Mouse (Mus musculus) hindbrain, embryonic 14.5 days (tissue): ENCODE data around the gene Suds3. TPM values are rescaled to one million over a fixed set of nuclear protein-coding genes. Genes with fewer than 3 reads are reported as not detected.

Source experiments
- ATAC-seq: fragments of 200-750 bp; cut with Nextera tagmentation; 2 replicates; pipeline ENCODE4 v1.8.0; 2017; ENCODE audit warnings: moderate number of reproducible peaks, mild to moderate bottlenecking, moderate TSS enrichment, moderate library complexity; ENCODE audit not compliant: low FRiP score
- DNase-seq: peaks from one replicate; pipeline ENCODE4 v3.0.0-alpha.2; 2015; ENCODE audit warnings: low spot score
- H3K27ac ChIP-seq: fragments of 300-500 bp; sonication (generic); 2 replicates; pipeline ENCODE4 v1.5.1; 2014; ENCODE audit warnings: mild to moderate bottlenecking, moderate library complexity
- H3K27me3 ChIP-seq: fragments of 300-500 bp; sonication (generic); 2 replicates; pipeline ENCODE4 v1.6.1; 2014; ENCODE audit warnings: mild to moderate bottlenecking, low read length, mixed read lengths; ENCODE audit not compliant: control insufficient read depth, insufficient read depth
- H3K36me3 ChIP-seq: fragments of 300-500 bp; sonication (generic); replicated peaks from 2 replicates; pipeline ENCODE4 v1.6.1; 2014; ENCODE audit not compliant: control insufficient read depth, insufficient read depth
- H3K4me1 ChIP-seq: fragments of 300-500 bp; sonication (generic); replicated peaks from 2 replicates; pipeline ENCODE4 v1.6.1; 2014; ENCODE audit warnings: antibody characterized with exemption, low read length, mixed read lengths; ENCODE audit not compliant: control insufficient read depth, insufficient read depth
- H3K4me2 ChIP-seq: fragments of 300-500 bp; sonication (generic); replicated peaks from 2 replicates; pipeline ENCODE4 v1.6.1; 2014; ENCODE audit warnings: mild to moderate bottlenecking, moderate library complexity
- H3K4me3 ChIP-seq: fragments of 300-500 bp; sonication (generic); replicated peaks from 2 replicates; pipeline ENCODE4 v1.5.1; 2014; ENCODE audit warnings: mild to moderate bottlenecking, low read length
- H3K9ac ChIP-seq: fragments of 300-500 bp; sonication (generic); 2 replicates; pipeline ENCODE4 v1.6.1; 2014
- H3K9me3 ChIP-seq: fragments of 300-500 bp; sonication (generic); 2 replicates; pipeline ENCODE4 v1.6.1; 2016; ENCODE audit warnings: low read length; ENCODE audit not compliant: control insufficient read depth
- WGBS: fragments of 180-500 bp; shearing (Covaris S2); extraction: QIAGEN DNeasy Blood & Tissue Kit; methylation state at CpG from one replicate; pipeline ENCODE4 v1.1.7; 2014; 5-methylcytosine and 5-hydroxymethylcytosine counted together
- polyA plus RNA-seq: library from polyadenylated mRNA; unstranded; fragments of >200 nt; fragmentation: Nextera tagmentation; extraction: Ambion mirVana; gene quantifications from 2 replicates; pipeline ENCODE4 v1.2.1, GENCODE M21; 2014

The Suds3 gene
- polyA plus RNA-seq, 1 experiment from 2014 or later = 52.8 TPM

DNA sequence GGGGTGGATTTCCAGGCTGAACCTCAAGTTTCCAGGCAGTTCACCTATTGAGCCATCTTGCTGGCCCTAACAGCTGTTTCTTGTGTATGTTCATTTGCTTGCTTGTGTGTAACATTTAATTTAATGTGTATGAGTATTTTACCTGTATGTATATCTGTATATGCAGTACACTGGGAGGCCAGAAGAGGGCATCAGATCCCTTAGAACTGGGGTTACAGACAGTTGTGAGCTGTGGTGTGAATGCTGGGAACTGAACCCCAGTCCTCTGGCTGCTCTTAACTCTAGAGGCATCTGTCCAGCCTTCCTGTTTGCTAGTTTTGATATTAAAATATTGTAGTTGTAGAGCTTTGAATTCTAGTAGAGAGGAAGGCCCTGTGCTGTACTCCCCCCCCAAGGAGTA lies 37.0 kb upstream of the Suds3 start:
- H3K36me3 ChIP-seq = no peaks in the 10 kb centered on the region
- H3K4me1 ChIP-seq = no peaks in the 10 kb centered on the region
- no peak for DNase-seq
- H3K27me3 ChIP-seq = no peaks in the 10 kb centered on the region
- no peak overlapping the region for H3K4me3 ChIP-seq
- no peak overlapping the region for H3K4me2 ChIP-seq
- no peak overlapping the region for H3K9ac ChIP-seq
- no peak overlapping the region for H3K27ac ChIP-seq
- ATAC-seq = no peak
- H3K9me3 ChIP-seq = no peaks in the 10 kb centered on the region

DNA sequence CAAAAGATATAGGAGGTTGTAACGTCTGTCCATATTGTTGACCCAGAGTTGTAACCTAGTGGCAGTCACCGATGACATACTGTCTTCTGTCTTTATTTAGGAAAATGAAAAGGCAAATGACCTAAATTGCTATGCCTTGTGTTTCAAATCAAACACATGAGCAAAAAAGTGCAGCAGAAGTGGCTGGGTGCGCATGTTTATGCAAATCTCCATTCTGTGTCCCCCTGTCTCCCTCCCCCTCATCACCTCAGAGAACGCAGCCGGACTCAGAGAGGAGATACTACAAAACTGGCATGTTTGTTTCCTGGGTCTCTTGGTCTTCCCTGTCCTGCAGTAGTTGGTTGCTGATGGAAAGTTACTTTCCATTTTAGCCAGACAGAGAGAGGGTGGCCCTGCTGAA lies 34.2 kb upstream of the Suds3 start:
- 89% methylated on average over 5 of the region's 5 CpGs for WGBS
- Histone ChIP-seq H3K9me3 (no peaks in the 10 kb centered on the region), H3K4me1 (no peaks in the 10 kb centered on the region), H3K36me3 (no peaks in the 10 kb centered on the region), H3K9ac (no peak overlapping the region), H3K4me2 (no peak overlapping the region), H3K27ac (no peak overlapping the region), H3K27me3 (no peaks in the 10 kb centered on the region), H3K4me3 (no peak overlapping the region)
- DNase-seq (no peak), ATAC-seq (no peak)

DNA sequence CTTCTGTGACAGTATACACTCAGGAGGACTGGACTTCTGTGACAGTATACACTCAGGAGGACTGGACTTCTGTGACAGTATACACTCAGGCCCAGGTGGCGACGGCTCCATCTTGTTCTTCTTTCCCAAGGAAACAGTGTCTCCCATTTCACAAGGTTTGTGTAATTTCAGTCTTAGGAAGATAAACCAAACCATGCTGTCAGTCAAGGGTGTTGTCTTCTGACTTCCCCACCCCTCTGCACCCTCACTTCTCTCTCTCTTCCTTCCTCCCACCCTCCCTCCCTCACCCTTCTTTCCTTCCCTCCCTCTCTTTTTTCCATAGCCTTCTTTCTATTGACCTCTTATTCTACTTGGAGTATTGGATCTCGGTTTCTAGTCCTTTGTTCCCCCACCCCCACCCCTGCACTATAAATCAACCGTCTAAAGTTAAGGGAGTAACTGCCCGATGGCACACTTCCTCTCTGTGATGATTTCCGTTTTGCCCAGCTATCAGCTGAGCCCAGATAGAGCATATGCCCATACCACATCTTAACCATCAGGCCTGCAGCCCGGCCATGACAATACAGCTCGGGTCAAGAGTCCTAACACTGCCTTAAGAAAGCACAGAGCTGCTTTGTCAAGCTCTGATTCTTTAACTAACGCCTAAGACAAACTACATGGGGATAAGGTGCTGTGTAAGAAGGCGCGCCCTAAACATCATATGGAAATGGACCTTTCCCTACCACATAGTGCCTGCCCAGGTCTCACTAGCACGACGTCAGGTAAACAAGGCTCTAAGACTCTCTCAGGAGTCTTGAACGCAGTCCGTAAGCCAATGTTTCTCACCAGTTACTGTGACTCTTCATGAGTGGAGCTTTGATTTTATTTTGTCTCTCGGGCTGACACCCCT lies 33.4 kb upstream of the Suds3 start:
- Histone ChIP-seq H3K4me1 (no peaks in the 10 kb centered on the region), H3K36me3 (no peaks in the 10 kb centered on the region), H3K27me3 (no peaks in the 10 kb centered on the region), H3K27ac (no peak overlapping the region), H3K4me2 (no peak overlapping the region), H3K9me3 (no peaks in the 10 kb centered on the region), H3K9ac (no peak overlapping the region), H3K4me3 (no peak overlapping the region)
- DNase-seq (no peak), ATAC-seq (no peak)
- 80% methylated on average over 16 of the region's 16 CpGs for WGBS

DNA sequence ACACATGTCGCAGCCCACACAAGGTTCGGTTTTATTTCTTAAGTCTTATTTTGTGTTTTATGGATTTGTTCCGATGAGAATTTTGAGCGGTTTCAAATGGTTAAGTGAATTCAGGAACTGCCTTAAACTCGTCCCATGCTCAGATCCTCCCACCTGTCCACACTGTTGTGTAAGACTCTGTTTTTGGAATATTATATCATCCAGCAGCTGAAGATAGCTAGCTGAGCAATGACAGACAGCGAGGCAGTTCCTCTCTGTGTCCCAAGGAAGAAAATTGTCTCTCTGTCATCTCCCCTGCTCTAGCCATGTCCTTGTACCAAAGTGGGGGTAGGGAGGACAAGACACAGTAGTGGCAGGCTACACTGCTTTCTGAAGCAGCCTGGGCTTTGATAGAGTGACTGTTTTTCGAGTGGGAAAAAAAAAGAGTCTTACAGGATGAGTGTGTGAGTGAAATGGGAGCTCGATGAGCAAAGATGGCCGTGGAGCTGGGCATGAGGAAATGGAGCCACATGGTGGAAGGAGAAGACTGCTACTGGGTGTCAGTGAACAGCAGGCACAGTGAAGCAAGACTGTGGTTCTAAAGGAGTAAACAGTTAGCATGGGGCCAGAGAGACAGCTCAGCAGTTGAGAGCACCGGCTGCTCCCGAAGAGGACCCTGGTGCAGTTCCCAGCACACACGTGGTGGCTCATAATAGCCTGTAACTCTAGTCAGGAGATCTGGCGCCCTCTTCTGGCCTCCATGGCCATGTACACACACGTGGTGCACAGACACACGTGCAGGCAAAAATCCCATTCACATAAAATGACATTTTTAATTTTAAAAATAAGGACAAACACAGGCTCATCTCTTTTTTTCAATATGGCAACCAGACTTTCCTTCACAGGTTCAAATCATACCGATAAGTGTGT lies 31.5 kb upstream of the Suds3 start:
- Histone ChIP-seq H3K4me2 (no peak overlapping the region), H3K4me3 (no peak overlapping the region), H3K27ac (no peak overlapping the region), H3K9me3 (no peaks in the 10 kb centered on the region), H3K4me1 (no peaks in the 10 kb centered on the region), H3K27me3 (no peaks in the 10 kb centered on the region), H3K9ac (no peak overlapping the region), H3K36me3 (no peaks in the 10 kb centered on the region)
- ATAC-seq (no peak), DNase-seq (no peak)
- 92% methylated on average over 16 of the region's 16 CpGs for WGBS

DNA sequence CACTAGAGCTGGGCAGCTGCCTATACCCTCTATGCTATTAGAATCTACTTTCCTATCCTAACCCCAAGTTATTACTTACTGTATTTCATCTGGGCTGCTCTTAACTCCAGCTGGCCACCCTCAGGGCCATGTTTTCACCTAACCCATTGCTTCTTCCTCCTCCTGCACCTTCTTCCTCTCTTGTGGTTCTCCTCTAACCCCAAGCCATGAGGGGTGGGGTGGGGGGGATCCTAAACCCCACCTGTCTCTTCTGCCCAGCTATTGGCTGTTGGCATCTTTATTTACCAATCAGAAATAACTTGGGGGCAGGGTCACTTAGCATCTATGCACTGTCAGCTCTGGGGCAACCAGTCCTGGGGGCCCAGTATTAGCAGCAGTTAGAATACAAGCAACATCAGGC lies 30.3 kb upstream of the Suds3 start:
- DNase-seq (no peak), ATAC-seq (no peak)
- Histone ChIP-seq H3K9ac (no peak overlapping the region), H3K4me1 (no peaks in the 10 kb centered on the region), H3K9me3 (no peaks in the 10 kb centered on the region), H3K27ac (no peak overlapping the region), H3K4me2 (no peak overlapping the region), H3K27me3 (no peaks in the 10 kb centered on the region), H3K36me3 (no peaks in the 10 kb centered on the region), H3K4me3 (no peak overlapping the region)

DNA sequence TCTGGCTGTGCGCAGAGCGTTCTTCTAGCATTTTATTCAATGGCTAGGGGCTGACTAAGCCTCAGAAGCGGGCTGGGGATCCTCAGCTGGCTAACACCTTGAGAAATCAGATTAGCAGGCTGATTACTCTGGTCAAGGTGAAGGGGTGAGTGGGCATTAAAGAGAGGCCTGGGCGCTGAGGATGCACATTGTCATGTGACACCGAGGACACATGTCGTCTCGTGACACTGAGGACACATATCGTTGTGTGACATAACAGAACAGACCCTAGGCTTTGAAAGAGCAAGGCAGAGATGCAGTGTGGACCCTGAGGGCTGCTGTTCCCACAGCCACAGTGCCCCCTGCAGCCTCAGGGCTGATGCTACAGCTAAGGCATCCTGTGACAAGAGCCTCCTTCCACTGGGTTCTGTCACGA lies 27.8 kb upstream of the Suds3 start:
- 59% methylated on average over 9 of the region's 9 CpGs for WGBS

DNA sequence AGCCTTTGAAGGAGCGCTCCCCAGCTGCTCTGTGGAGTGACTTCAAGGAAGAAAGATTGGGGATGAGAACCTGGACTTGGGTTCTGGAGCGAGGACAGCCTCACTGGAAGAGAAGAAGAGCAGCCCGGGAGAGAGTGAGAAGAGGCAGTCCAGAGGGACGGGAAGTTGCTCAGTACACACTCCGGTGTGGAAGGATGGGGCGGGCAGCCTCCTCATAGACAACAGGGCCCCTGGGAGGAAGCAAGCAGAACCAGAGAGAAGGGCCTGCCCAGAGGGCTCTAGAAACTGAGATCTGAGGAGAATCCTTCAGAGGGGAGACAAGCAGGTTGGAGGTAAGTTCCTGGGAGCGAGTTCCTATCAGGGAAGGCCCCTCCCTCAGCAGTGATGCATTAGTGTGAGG lies 24.5 kb upstream of the Suds3 start:
- 77% methylated on average over 7 of the region's 7 CpGs for WGBS
- peaks cover 4% of the 10 kb centered on the region; the same call in 1 of the 2 replicates for H3K4me1 ChIP-seq
- H3K36me3 ChIP-seq = no peaks in the 10 kb centered on the region
- H3K27ac ChIP-seq = no peak overlapping the region
- no peaks in the 10 kb centered on the region for H3K27me3 ChIP-seq
- H3K4me2 ChIP-seq = no peak overlapping the region
- H3K9ac ChIP-seq = no peak overlapping the region
- H3K9me3 ChIP-seq = no peaks in the 10 kb centered on the region
- no peak overlapping the region for H3K4me3 ChIP-seq
- ATAC-seq = no peak
- no peak for DNase-seq

More for the DNA sequence above, 27.8 kb upstream of the Suds3 start:
- Histone ChIP-seq H3K9ac (no peak overlapping the region), H3K36me3 (no peaks in the 10 kb centered on the region), H3K4me2 (no peak overlapping the region), H3K27me3 (no peaks in the 10 kb centered on the region), H3K4me3 (no peak overlapping the region), H3K9me3 (no peaks in the 10 kb centered on the region), H3K27ac (no peak overlapping the region), H3K4me1 (no peaks in the 10 kb centered on the region)
- DNase-seq (no peak), ATAC-seq (no peak)

DNA sequence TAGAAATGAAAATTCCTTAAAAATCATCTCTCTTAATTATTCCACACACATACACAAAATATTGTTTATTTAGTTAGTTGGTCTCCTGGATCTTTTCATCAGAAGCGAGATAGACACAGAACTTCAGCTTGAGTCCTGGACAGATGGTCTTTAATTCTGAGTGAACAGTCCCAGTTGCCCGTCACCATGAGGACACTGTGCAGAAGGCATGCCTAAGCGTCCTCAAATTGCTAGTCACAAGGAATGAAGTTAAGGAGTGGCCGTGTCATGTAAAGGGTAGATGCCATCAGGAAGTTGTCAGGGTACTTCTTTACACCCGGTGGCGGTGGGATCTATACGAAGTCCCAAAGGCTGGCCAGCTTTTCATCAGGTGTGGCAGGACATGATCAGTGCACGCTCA lies 23.9 kb upstream of the Suds3 start:
- DNase-seq = no peak
- Histone ChIP-seq H3K27ac (no peak overlapping the region), H3K9ac (no peak overlapping the region), H3K4me3 (no peak overlapping the region), H3K36me3 (no peaks in the 10 kb centered on the region), H3K27me3 (no peaks in the 10 kb centered on the region), H3K4me2 (no peak overlapping the region), H3K4me1 (peaks cover 7% of the 10 kb centered on the region; the same call in 1 of the 2 replicates), H3K9me3 (no peaks in the 10 kb centered on the region)
- ATAC-seq = no peak
- 75% methylated on average over 8 of the region's 8 CpGs for WGBS

DNA sequence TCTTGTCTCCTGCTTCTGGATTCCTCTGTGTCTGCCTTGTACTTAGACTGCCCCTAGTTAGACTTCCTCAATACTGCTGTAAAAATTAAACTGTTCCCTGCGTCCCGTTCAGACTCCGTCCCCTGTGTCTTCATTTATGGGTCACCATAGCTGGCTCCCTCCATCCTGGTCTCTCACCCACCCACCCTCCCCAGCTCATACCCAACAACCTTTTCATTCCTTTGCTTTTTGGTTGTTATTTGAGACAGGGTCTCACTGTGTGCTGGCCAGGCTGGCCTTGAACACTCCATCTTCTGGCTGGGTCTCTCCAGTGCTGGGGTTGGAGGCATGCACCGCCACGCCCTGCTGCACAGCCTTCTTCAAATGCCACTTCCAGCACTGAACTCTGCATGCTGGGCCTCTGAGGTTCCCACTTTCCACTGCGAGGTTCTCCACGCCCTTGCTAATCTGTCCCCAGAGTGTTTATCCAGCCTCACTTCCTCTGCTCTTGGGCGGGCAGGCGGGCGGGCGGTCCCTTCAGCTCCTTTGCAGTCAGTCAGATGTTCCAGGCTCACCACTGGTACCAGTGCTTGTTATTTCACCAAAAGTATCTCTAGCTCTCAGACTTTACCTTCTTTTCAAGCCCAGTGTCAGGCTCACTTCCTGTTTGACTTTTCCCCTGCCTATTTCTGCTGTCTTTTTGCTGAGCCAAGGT lies 22.5 kb upstream of the Suds3 start:
- H3K27me3 ChIP-seq = no peaks in the 10 kb centered on the region
- peaks cover 7% of the 10 kb centered on the region; the same call in 1 of the 2 replicates for H3K4me1 ChIP-seq
- H3K4me3 ChIP-seq = no peak overlapping the region
- no peak overlapping the region for H3K9ac ChIP-seq
- no peak overlapping the region for H3K4me2 ChIP-seq
- ATAC-seq (no peak), DNase-seq (no peak)
- H3K9me3 ChIP-seq = no peaks in the 10 kb centered on the region
- no peaks in the 10 kb centered on the region for H3K36me3 ChIP-seq
- no peak overlapping the region for H3K27ac ChIP-seq
- WGBS = 85% methylated on average over 11 of the region's 11 CpGs
